Mouse (Mus musculus) Patski (cell line): ENCODE measurements around the gene Acox1. TPM values are rescaled to one million over a fixed set of nuclear protein-coding genes. Genes with fewer than 3 reads are reported as not detected.
A peak's percentile ranks its signal among the peaks of the same experiment; 100 is the strongest.

Experiments used
- ATAC-seq: fragments of 100-300 bp; one replicate; pipeline ENCODE4 v1.8.0; 2021
- CTCF ChIA-PET: fragments of 350-600 bp; sonication (Branson Sonifier 250); formaldehyde crosslinking; loops from one replicate; lab custom pipeline; 2022; ENCODE audit warnings: inconsistent platforms; lab: Charles Lee
- POLR2A ChIA-PET: fragments of 350-600 bp; sonication (Branson Sonifier 250); formaldehyde crosslinking; loops from one replicate; lab custom pipeline; 2022; ENCODE audit warnings: antibody characterized with exemption, inconsistent platforms; lab: Charles Lee
- DNase-seq: peaks from one replicate; pipeline ENCODE4 v3.0.0-alpha.2; 2011; ENCODE audit warnings: low read depth, low spot score
- H3K27me3 ChIP-seq: fragments of 371-371 bp; one replicate; pipeline ENCODE4 v1.5.1; 2021
- CTCF ChIP-seq: fragments of 100-300 bp; IDR thresholded peaks from one replicate; pipeline ENCODE4 v1.5.1; 2021
- in situ Hi-C: fragments of 300-500 bp; cut with MboI; formaldehyde crosslinking; loops from 3 replicates; pipeline ENCODE4 v1.11.1; 2018; ENCODE audit warnings: low pct_unique_long_range_greater_than_20kb, mixed read lengths
- polyA plus RNA-seq: library from polyadenylated mRNA; unstranded; gene quantifications from one replicate; pipeline ENCODE4 v1.2.3, GENCODE M21; 2021

Gene Acox1
- polyA plus RNA-seq, 1 experiment from 2014 or later, result 67.1 TPM

DNA sequence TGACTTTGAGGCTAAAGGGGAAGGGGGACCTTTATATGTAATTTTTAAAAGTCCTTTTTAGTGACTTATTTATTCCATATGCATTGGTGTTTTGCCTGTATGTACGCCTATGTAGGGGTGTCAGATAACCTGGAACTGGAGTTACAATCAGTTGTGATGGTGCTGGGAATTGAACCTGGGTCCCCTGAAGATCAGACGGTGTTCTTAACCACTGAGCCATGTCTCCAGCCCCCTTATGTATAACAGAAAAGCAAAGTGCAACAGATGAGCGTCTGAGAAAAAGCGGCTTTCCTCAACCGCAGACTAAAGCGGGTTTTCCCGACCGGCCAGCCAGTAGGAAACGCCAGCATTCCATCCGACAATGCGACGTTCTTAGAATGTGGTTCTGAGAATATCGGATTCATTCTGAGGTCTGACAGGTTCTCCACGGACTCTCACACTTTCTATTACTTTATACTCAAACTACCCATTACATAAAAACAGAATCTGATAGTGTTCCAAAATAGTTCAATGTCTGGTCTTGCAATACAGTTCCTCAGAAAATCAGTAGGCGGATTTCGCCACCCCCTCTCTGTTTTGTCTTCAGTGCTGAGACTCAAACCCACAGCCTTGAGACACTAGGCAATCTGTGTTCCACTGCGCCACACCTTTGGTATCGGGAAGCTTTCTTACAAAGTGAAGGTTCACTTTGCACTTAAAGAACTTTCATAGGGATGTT, 1.8 kb downstream of the Acox1 start:
- no peak for ATAC-seq
- CTCF ChIA-PET, result no interaction called here
- POLR2A ChIA-PET, result interaction anchor here (0.8 kb wide), 1 partner anchor 36 kb away, joined by 3 read pairs; no protein-coding TSS in a partner anchor
- in situ Hi-C loops, result no loop called here
- no peak for TF ChIP-seq CTCF
- no peaks in the 10 kb centered on the region for H3K27me3 ChIP-seq
- DNase-seq, result no peak

DNA sequence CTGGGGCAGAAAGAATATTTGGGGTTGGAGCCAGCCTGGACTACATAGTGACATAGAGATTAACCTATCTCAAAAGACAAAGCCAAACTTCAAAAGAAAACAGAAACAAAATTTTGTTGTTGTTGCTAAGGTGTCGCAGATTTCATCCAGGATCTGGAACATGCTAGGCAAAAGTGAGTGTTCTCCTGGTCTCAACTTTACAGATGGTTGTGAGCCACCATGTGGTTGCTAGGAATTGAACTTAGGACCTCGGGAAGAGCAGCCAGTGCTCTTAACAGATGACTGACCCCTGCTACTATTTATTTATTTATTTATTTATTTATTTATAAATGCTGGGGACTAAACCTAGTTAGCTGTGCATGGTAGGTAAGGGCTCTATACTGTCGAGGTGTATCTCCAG, 2.5 kb downstream of the Acox1 start:
- no peak for TF ChIP-seq CTCF
- H3K27me3 ChIP-seq, result no peaks in the 10 kb centered on the region
- DNase-seq (no peak), ATAC-seq (no peak)
- in situ Hi-C loops, result no loop called here
- ChIA-PET POLR2A (interaction anchor here (1.6 kb wide), 1 partner anchor 23 kb away, joined by 3 read pairs; no protein-coding TSS in a partner anchor), CTCF (no interaction called here)

DNA sequence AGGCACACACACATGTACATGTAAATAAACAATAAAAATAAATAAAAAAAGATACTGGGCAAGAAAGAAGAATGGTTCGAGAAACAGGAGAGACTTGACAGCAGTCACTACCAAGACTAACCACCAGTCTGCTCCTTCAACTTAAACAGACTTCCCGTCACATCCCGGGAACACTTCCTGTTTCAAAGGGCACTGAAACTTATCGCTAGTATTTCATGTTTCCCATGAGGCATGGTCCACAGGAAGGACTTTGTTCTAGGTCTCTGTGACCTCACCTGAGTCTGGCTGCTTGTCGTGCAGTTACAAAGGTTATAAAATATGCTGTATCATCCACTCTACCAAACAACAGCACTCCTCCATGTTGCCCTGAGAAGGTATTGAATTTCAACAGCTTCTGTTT, 3.6 kb downstream of the Acox1 start:
- CTCF ChIA-PET, result no interaction called here
- in situ Hi-C loops, result no loop called here
- POLR2A ChIA-PET, result interaction anchor here (1.6 kb wide), 1 partner anchor 24 kb away, joined by 3 read pairs; no protein-coding TSS in a partner anchor
- no peak for DNase-seq
- H3K27me3 ChIP-seq, result no peaks in the 10 kb centered on the region
- no peak for TF ChIP-seq CTCF
- ATAC-seq, result no peak

DNA sequence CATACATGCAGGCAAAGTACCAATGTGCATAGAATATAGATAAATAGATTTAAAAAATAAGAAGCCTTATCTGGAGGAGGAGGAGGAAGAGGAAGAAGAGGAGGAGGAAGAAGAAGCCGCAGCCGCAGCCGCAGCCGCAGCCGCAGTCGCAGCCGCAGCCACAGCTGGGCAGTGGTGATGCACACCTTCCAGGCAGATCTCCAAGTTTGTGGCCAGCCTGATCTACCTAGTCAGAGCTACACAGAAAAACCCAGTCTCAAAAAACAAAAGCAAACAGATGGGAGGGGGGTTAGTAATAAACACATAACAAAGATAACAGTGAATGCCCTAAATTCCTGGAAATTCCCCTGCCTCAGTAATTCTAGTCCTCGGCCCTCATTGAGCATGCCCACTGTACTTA, 4.2 kb downstream of the Acox1 start:
- TF ChIP-seq CTCF, result no peak
- POLR2A ChIA-PET, result interaction anchor here (1.6 kb wide), 1 partner anchor 25 kb away, joined by 3 read pairs; no protein-coding TSS in a partner anchor
- CTCF ChIA-PET, result no interaction called here
- ATAC-seq (no peak), DNase-seq (no peak)
- in situ Hi-C loops, result no loop called here
- H3K27me3 ChIP-seq, result no peaks in the 10 kb centered on the region

DNA sequence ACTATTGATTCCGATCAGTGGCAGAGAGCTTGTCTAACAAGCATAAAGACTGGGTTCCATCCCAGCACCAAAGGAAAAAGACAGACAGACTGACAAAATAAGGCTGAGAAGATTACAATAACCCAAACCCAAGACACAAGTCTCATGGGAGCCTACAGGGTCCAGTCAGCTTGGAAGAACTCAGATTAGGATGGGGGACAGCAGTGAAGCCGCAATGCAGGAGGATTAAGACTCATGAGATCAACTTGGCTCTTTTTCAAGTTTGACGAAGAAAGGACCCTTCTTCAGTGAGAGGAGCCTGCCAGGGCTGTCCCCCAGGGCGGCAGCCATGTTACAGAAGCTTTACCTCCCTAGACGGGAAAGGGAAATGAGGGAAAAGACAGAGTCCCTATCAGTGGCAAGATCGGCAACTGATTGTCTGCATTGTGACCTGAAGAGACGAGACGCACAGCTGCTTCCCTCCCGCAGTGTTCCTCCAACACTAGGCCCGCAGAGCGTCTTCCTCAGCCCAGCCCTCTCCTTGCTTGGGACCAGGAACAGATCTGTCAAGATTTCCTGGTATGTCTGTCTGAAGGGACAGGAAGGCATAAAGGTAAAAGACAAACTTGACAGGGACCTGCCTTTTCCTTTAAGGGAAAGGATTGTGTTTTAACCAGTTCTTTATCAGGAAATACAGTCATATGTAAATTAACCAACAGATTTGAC, 11.5 kb downstream of the Acox1 start:
- CTCF ChIA-PET, result interaction anchor here (0.9 kb wide), 1 partner anchor 49 kb away, joined by 3 read pairs; the partner anchor contains the start of gene Mrpl38

DNA sequence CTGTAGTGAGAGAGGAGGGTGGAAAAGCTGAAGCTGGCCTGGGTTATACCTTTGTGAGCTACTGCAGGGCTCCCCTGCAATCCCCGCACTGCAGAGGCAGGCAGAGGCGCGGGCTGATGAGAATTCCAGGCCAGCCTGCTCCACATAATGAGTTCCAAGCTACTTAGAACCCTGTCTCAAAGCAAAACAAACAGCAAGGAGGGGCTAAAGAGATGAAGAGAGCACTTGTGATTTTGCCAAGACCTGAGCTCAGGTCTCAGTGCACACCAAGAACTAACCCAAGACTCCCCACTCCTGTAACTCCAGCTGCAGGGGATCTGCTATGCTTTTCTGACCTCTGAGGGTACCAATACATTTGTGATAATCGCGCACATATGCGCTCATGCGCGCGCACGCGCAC, 12.5 kb downstream of the Acox1 start:
- ChIA-PET CTCF (interaction anchor here (0.9 to 1.4 kb wide), 2 partner anchors 18 to 48 kb away, joined by 3 to 5 read pairs; partner anchors contain the start of genes Fbf1 and Mrpl38), POLR2A (interaction anchor here (1.6 kb wide), 1 partner anchor 13 kb away, joined by 4 read pairs; no protein-coding TSS in a partner anchor)
- DNase-seq (no peak), ATAC-seq (no peak)
- no peaks in the 10 kb centered on the region for H3K27me3 ChIP-seq
- no peak for TF ChIP-seq CTCF
- in situ Hi-C loops, result no loop called here

More for the DNA sequence above, 11.5 kb downstream of the Acox1 start:
- H3K27me3 ChIP-seq, result no peaks in the 10 kb centered on the region
- in situ Hi-C loops, result no loop called here
- POLR2A ChIA-PET, result no interaction called here
- ATAC-seq (no peak), DNase-seq (no peak)
- no peak for TF ChIP-seq CTCF

DNA sequence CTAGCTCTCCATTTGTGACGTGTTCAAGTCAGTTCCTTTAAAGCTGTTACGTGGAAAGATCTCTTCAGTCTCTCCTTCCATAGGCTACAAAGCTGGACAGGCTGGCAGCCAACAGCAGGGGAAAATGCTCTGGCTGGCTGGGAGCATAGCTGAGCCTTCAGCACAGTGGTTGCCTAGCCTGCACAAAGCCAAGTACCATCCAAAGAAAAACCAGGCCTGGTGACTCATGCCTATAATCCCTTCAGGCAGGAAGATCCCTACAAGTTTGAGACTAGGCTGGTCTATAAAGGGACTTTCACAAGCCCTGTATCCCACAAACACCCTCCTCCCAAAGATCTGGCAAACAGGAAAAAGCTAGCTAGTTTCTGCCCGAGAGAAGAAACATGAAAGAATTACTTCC, 13.0 kb downstream of the Acox1 start:
- DNase-seq, result no peak
- ChIA-PET POLR2A (interaction anchor here (1.6 kb wide), 1 partner anchor 13 kb away, joined by 4 read pairs; no protein-coding TSS in a partner anchor), CTCF (interaction anchor here (1.4 kb wide), 1 partner anchor 18 kb away, joined by 5 read pairs; the partner anchor contains the start of gene Fbf1)
- in situ Hi-C loops, result no loop called here
- no peak for TF ChIP-seq CTCF
- H3K27me3 ChIP-seq, result no peaks in the 10 kb centered on the region
- ATAC-seq, result no peak

DNA sequence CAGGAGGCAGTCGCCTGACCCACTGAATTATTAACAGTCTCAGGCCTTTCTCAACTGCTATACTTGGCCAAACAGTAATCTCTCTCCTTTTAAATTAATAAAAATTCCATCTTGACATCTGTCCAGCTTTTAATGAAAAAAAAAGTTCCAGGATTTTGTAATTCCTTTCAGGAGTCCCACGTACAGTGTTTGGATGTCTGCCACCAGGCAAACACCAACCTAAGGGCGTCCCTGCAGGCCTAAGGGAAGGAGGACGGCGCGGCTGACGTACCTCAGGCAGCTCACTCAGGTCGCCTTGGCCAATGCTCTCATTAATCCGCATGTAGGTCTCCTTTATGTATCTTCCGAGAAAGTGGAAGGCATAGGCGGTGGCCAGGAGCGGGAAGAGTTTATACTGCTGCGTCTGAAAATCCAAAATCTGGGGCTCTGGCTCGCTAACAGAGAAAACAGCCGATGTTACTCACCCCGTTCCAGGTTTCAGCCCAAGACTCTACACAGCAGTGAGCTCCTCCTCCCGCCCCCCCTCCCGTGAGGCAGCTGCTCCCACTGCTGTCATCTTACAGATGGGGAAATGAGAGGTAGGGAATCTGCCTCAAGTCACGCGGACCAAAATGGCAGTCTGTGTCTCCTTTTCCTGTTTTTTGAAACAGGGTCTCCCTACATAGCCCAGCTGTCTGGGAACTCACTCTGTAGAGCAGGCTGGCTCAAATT, 20.3 kb downstream of the Acox1 start:
- TF ChIP-seq CTCF, result no peak
- CTCF ChIA-PET, result interaction anchor here (1.1 kb wide), 1 partner anchor 25 kb away, joined by 4 read pairs; no protein-coding TSS in a partner anchor
- H3K27me3 ChIP-seq, result no peaks in the 10 kb centered on the region
- POLR2A ChIA-PET, result no interaction called here
- DNase-seq (no peak), ATAC-seq (no peak)
- in situ Hi-C loops, result no loop called here

DNA sequence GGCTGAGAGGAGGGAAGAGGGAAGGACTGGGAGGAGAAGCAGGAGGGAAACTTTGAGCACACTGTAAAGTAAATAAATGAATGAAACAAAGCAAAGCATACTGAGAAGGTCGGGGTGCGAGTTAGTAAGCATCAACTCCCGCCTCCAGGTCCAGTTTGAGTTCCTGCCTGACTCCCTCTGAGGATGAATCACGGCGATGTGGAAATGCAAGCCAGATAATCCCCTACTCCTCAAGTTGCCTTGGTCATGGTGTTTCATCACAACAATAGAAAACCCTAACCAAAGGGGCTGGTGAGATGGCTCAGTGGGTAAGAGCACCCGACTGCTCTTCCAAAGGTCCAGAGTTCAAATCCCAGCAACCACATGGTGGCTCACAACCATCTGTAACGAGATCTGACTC, 22.8 kb downstream of the Acox1 start:
- no peaks in the 10 kb centered on the region for H3K27me3 ChIP-seq
- CTCF ChIA-PET, result no interaction called here
- TF ChIP-seq CTCF, result no peak
- DNase-seq, result peak; percentile 73
- peak; percentile 34 for ATAC-seq
- in situ Hi-C loops, result no loop called here
- POLR2A ChIA-PET, result no interaction called here

DNA sequence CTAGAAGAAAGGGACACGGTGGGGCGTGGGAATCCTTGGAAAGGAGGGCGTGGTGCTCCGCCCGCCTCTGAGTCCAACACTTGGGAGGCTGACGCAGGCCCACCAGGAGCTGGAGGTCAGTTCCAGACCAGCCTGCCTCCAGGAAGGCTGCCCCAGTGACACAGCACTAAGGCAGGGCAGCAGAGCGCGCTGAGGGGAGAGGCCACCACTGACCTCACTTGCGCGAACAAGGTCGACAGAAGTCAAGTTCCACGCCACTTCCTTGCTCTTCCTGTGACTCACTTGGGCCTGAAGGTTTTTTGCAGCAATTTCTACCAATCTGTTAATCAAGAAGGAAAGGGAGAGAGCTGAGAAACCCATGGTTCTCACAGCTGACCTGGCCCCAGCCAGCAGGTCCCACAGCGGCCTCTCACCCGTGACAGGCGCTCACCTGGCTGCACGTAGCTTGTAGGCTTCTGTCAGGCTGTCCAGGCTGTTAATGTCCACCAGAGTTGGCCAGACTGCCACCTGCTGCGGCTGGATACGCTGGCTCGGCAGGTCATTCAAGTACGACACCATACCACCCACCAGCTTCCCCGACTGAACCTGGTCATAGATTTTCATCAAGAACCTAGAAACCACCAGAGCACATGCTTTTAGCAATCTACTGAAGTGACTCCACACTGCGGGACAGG, 23.9 kb downstream of the Acox1 start:
- DNase-seq (no peak), ATAC-seq (no peak)
- in situ Hi-C loops, result no loop called here
- no peaks in the 10 kb centered on the region for H3K27me3 ChIP-seq
- CTCF ChIA-PET, result no interaction called here
- POLR2A ChIA-PET, result no interaction called here
- no peak for TF ChIP-seq CTCF
